Mouse (Mus musculus): ENCODE measurements around the gene Rnf10.

Rnf10 gene

GRCm38 (mm10) chr5:115275998-115276397 is 3.3 kb upstream of the Rnf10 start:
- no peak for DNase-seq (ENCODE audit: low read depth)

- no peak for DNase-seq (ENCODE audit: low read depth)
These were observed 2.1 kb upstream of the Rnf10 start for GRCm38 (mm10) chr5:115274771-115275170.

- DNase-seq (ENCODE audit: low read depth): no peak
These were observed 1.7 kb upstream of the Rnf10 start for GRCm38 (mm10) chr5:115274353-115274752.

- no peak for DNase-seq (ENCODE audit: low read depth)
These were observed 944 bp upstream of the Rnf10 start for GRCm38 (mm10) chr5:115273549-115274135.

- DNase-seq (ENCODE audit: low read depth): no peak
These were observed 527 bp downstream of the Rnf10 start for GRCm38 (mm10) chr5:115271931-115272811.

- no peak for DNase-seq (ENCODE audit: low read depth)
These were observed 2.7 kb downstream of the Rnf10 start for GRCm38 (mm10) chr5:115269969-115270368.

- DNase-seq (ENCODE audit: low read depth): no peak
These were observed 4.4 kb downstream of the Rnf10 start for GRCm38 (mm10) chr5:115268266-115268665.

GRCm38 (mm10) chr5:115267469-115268045 is 5.1 kb downstream of the Rnf10 start:
- DNase-seq (ENCODE audit: low read depth): no peak

GRCm38 (mm10) chr5:115266787-115267468 is 5.8 kb downstream of the Rnf10 start:
- peak; percentile 95 for DNase-seq (ENCODE audit: low read depth)

GRCm38 (mm10) chr5:115266340-115266739 is 6.4 kb downstream of the Rnf10 start:
- no peak for DNase-seq (ENCODE audit: low read depth)

- no peak for DNase-seq (ENCODE audit: low read depth)
These were observed 10.0 kb downstream of the Rnf10 start for GRCm38 (mm10) chr5:115262502-115263291.

GRCm38 (mm10) chr5:115261880-115262279 is 10.8 kb downstream of the Rnf10 start:
- no peak for DNase-seq (ENCODE audit: low read depth)

- no peak for DNase-seq (ENCODE audit: low read depth)
These were observed 11.6 kb downstream of the Rnf10 start for GRCm38 (mm10) chr5:115261141-115261540.

- no peak for DNase-seq (ENCODE audit: low read depth)
These were observed 12.3 kb downstream of the Rnf10 start for GRCm38 (mm10) chr5:115260356-115260755.

- DNase-seq (ENCODE audit: low read depth): no peak
These were observed 15.7 kb downstream of the Rnf10 start for GRCm38 (mm10) chr5:115256909-115257546.

GRCm38 (mm10) chr5:115255472-115255871 is 17.2 kb downstream of the Rnf10 start:
- no peak for DNase-seq (ENCODE audit: low read depth)

- DNase-seq (ENCODE audit: low read depth): no peak
These were observed 32.5 kb downstream of the Rnf10 start for GRCm38 (mm10) chr5:115240191-115240590.

GRCm38 (mm10) chr5:115238729-115239195 is 33.9 kb downstream of the Rnf10 start:
- no peak for DNase-seq (ENCODE audit: low read depth)

GRCm38 (mm10) chr5:115237803-115238728 is 34.6 kb downstream of the Rnf10 start:
- DNase-seq (ENCODE audit: low read depth): peak; percentile 86

GRCm38 (mm10) chr5:115235786-115236263 is 36.9 kb downstream of the Rnf10 start, which contains the start of gene Pop5:
TSS of gene Pop5 (plus strand) at chr5:115235836.
- peak; percentile 81 for DNase-seq (ENCODE audit: low read depth)

Data from c-Kit-positive CD71-positive TER-119-negative erythroid progenitor cells, embryonic 14.5 days (primary cell).